ENCODE assay signal across 8 mouse cellular contexts in genomic region chr10:58497320-58498284, GRCm38 (mm10). TPM values are rescaled to one million over a fixed set of nuclear protein-coding genes. Genes with fewer than 3 reads are reported as not detected.
DNase-seq lines count a peak whose midpoint lies in the region; ATAC-seq and TF ChIP-seq lines count a peak whose summit lies in the region.

Ccdc138 (plus strand) TSS chr10:58497948.

- H3K4me3 ChIP-seq in gastrocnemius, adult 2 months: peak within 1 kb of the TSS; percentile 74
- peak within 1 kb of the TSS; percentile 78 for H3K4me3 ChIP-seq in hindbrain, postnatal 0 days (ENCODE audit: low read length)
- peak within 1 kb of the TSS; percentile 94 for H3K4me3 ChIP-seq in left cerebral cortex, adult 2 months

- ATAC-seq in hindbrain, postnatal 0 days: peak; percentile 100
- ATAC-seq in megakaryocyte, adult 5-6 weeks (ENCODE audit: poor library complexity, severe bottlenecking): peak; percentile 97

- H3K27ac ChIP-seq in gastrocnemius, adult 2 months: peak within 1 kb of the TSS; percentile 90
- H3K27ac ChIP-seq in hindbrain, postnatal 0 days: peak within 1 kb of the TSS; percentile 76
- H3K27ac ChIP-seq in left cerebral cortex, adult 2 months: peak within 1 kb of the TSS; percentile 88

- WGBS in hindbrain, postnatal 0 days: 2% methylated on average over 50 of the region's 50 CpGs

- H3K27me3 ChIP-seq in hindbrain, postnatal 0 days (ENCODE audit: insufficient read depth, low read length): no peaks in the 10 kb centered on the region

- peak within 1 kb of the TSS; percentile 57 for H3K9ac ChIP-seq in hindbrain, postnatal 0 days (replicated peaks; ENCODE audit: low read length)

- TF ChIP-seq CTCF in gastrocnemius, adult 2 months (IDR thresholded peaks at IDR 0.05): peak; percentile 44
- peak; percentile 57 for TF ChIP-seq CTCF in hindbrain, postnatal 0 days (IDR thresholded peaks at IDR 0.05; ENCODE audit: low read depth)
- peak; percentile 39 for TF ChIP-seq CTCF in left cerebral cortex, adult 2 months (IDR thresholded peaks at IDR 0.05)

- intact Hi-C loops in gastrocnemius, adult 2 months (cut with DNase I): loop anchor here (5.0 kb wide), 1 partner anchor 50 kb away; the partner anchor contains the start of gene Ranbp2
- intact Hi-C loops in left cerebral cortex, adult 2 months (cut with DNase I): no loop called here

- no peaks in the 10 kb centered on the region for H3K9me3 ChIP-seq in hindbrain, postnatal 0 days (ENCODE audit: low read length)

- H3K4me2 ChIP-seq in hindbrain, postnatal 0 days (ENCODE audit: low read depth, low read length): peak within 1 kb of the TSS; percentile 62

- H3K4me1 ChIP-seq in hindbrain, postnatal 0 days (ENCODE audit: insufficient read depth, low read length): no peaks in the 10 kb centered on the region

- peaks cover 12% of the 10 kb centered on the region; the same call in 1 of the 2 replicates for H3K36me3 ChIP-seq in hindbrain, postnatal 0 days (ENCODE audit: insufficient read depth, low read length)

- peak; percentile 80 for DNase-seq in WW6 (ENCODE audit: low read depth, low spot score)
- DNase-seq in cerebellum, postnatal 4 days (ENCODE audit: low spot score in 2 of 2): peak; percentile 76 to 85
- peak; percentile 93 for DNase-seq in gastrocnemius, adult 2 months
- peak; percentile 94 for DNase-seq in hindbrain, postnatal 0 days (ENCODE audit: low spot score)
- peak; percentile 90 for DNase-seq in left cerebral cortex, adult 2 months (ENCODE audit: extremely low spot score in 1 of 2, low spot score in 2 of 2)
- peak; percentile 90 to 94 for DNase-seq in right cerebral cortex, adult 2 months (ENCODE audit: low spot score in 2 of 2)
- DNase-seq in urinary bladder, postnatal 14 days (ENCODE audit: low spot score): peak; percentile 94

RNA-seq across cellular contexts. Expression of gene Ccdc138, which starts in this region (rescaled TPM):
- total RNA-seq in gastrocnemius, adult 2 months (2021): under 1 TPM; 0.18 to 0.20 TPM
- 0.83 and 2.0 TPM in 2 replicates for total RNA-seq in hindbrain, postnatal 0 days (2014; rRNA removed)
- polyA plus RNA-seq in hindbrain, postnatal 0 days (2015; fragmentation: Nextera tagmentation; extraction: Ambion mirVana): 6.4 and 6.9 TPM in 2 replicates
- 1 to 10 TPM; 4.4 to 5.5 TPM for total RNA-seq in left cerebral cortex, adult 2 months (2021)
- total RNA-seq in megakaryocyte, adult 5-6 weeks (2015): 3.5 and 7.1 TPM in 2 replicates
- 3.5 and 5.3 TPM in 2 replicates for total RNA-seq in megakaryocyte, adult 5-6 weeks (2017)

Comparison
In these comparisons a context has a peak if more than half of its experiments do, and no peak if none do; other contexts are left out.
1. Peak in every context shown above with its lines: DNase-seq, ATAC-seq, H3K4me3 ChIP-seq and H3K27ac ChIP-seq.
2. Peak in DNase-seq, H3K4me3 ChIP-seq and H3K27ac ChIP-seq in gastrocnemius, adult 2 months; RNA of the gene not detected or under 1 TPM.